Mouse (Mus musculus): ENCODE data around the gene Drc3. TPM values are rescaled to one million over a fixed set of nuclear protein-coding genes. Genes with fewer than 3 reads are reported as not detected.

Drc3 gene
- polyA plus RNA-seq, 1 experiment, result 5.2 TPM

GRCm38 (mm10) chr11:60360631-60361201 is 7.6 kb downstream of the Drc3 start:
- Histone ChIP-seq H3K27ac (ENCODE audit: control insufficient read depth, insufficient read depth, low read length) (no peak overlapping the region), H3K36me3 (ENCODE audit: control insufficient read depth, insufficient read depth, low read length) (no peaks in the 10 kb centered on the region), H3K27me3 (ENCODE audit: control insufficient read depth, insufficient read depth, low read length) (no peaks in the 10 kb centered on the region), H3K4me1 (replicated peaks; ENCODE audit: control insufficient read depth, insufficient read depth, low read length) (no peaks in the 10 kb centered on the region), H3K4me3 (ENCODE audit: control insufficient read depth, insufficient read depth, low read length) (no peak overlapping the region)
- no peak for DNase-seq
- 79% methylated on average over 5 of the region's 5 CpGs for WGBS
- TF ChIP-seq CTCF (IDR thresholded peaks at IDR 0.05; ENCODE audit: borderline replicate concordance, control insufficient read depth, extremely low read depth, insufficient read depth, low read length, poor library complexity) (no peak), POLR2A (IDR thresholded peaks at IDR 0.05; ENCODE audit: control insufficient read depth, extremely low read depth, insufficient read depth, low read length, poor library complexity) (no peak)

GRCm38 (mm10) chr11:60366239-60367019 is 13.3 kb downstream of the Drc3 start:
- H3K27me3 ChIP-seq (ENCODE audit: control insufficient read depth, insufficient read depth, low read length), result no peaks in the 10 kb centered on the region
- H3K4me1 ChIP-seq (replicated peaks; ENCODE audit: control insufficient read depth, insufficient read depth, low read length), result no peaks in the 10 kb centered on the region
- no peak overlapping the region for H3K4me3 ChIP-seq (ENCODE audit: control insufficient read depth, insufficient read depth, low read length)
- no peak for TF ChIP-seq POLR2A (IDR thresholded peaks at IDR 0.05; ENCODE audit: control insufficient read depth, extremely low read depth, insufficient read depth, low read length, poor library complexity)
- no peak for TF ChIP-seq CTCF (IDR thresholded peaks at IDR 0.05; ENCODE audit: borderline replicate concordance, control insufficient read depth, extremely low read depth, insufficient read depth, low read length, poor library complexity)
- 0 out of 2 replicates have a peak overlapping the region, but pooled peaks have one; percentile 40 for H3K27ac ChIP-seq (ENCODE audit: control insufficient read depth, insufficient read depth, low read length)
- WGBS, result 65% methylated on average over 16 of the region's 16 CpGs
- DNase-seq, result no peak
- H3K36me3 ChIP-seq (ENCODE audit: control insufficient read depth, insufficient read depth, low read length), result no peaks in the 10 kb centered on the region

- H3K27ac ChIP-seq (ENCODE audit: control insufficient read depth, insufficient read depth, low read length), result no peak overlapping the region
- no peaks in the 10 kb centered on the region for H3K4me1 ChIP-seq (replicated peaks; ENCODE audit: control insufficient read depth, insufficient read depth, low read length)
- TF ChIP-seq POLR2A (IDR thresholded peaks at IDR 0.05; ENCODE audit: control insufficient read depth, extremely low read depth, insufficient read depth, low read length, poor library complexity) (no peak), CTCF (IDR thresholded peaks at IDR 0.05; ENCODE audit: borderline replicate concordance, control insufficient read depth, extremely low read depth, insufficient read depth, low read length, poor library complexity) (no peak)
- no peak for DNase-seq
- H3K36me3 ChIP-seq (ENCODE audit: control insufficient read depth, insufficient read depth, low read length), result no peaks in the 10 kb centered on the region
- WGBS, result 81% methylated on average over 3 of the region's 3 CpGs
- no peaks in the 10 kb centered on the region for H3K27me3 ChIP-seq (ENCODE audit: control insufficient read depth, insufficient read depth, low read length)
- no peak overlapping the region for H3K4me3 ChIP-seq (ENCODE audit: control insufficient read depth, insufficient read depth, low read length)
These were observed 14.1 kb downstream of the Drc3 start for GRCm38 (mm10) chr11:60367256-60367655.

GRCm38 (mm10) chr11:60368909-60369308 is 15.8 kb downstream of the Drc3 start:
- WGBS, result 54% methylated on average over 4 of the region's 4 CpGs
- Histone ChIP-seq H3K4me1 (replicated peaks; ENCODE audit: control insufficient read depth, insufficient read depth, low read length) (no peaks in the 10 kb centered on the region), H3K4me3 (ENCODE audit: control insufficient read depth, insufficient read depth, low read length) (no peak overlapping the region), H3K27ac (ENCODE audit: control insufficient read depth, insufficient read depth, low read length) (no peak overlapping the region), H3K36me3 (ENCODE audit: control insufficient read depth, insufficient read depth, low read length) (no peaks in the 10 kb centered on the region), H3K27me3 (ENCODE audit: control insufficient read depth, insufficient read depth, low read length) (no peaks in the 10 kb centered on the region)
- no peak for DNase-seq
- TF ChIP-seq POLR2A (IDR thresholded peaks at IDR 0.05; ENCODE audit: control insufficient read depth, extremely low read depth, insufficient read depth, low read length, poor library complexity), result no peak
- no peak for TF ChIP-seq CTCF (IDR thresholded peaks at IDR 0.05; ENCODE audit: borderline replicate concordance, control insufficient read depth, extremely low read depth, insufficient read depth, low read length, poor library complexity)

GRCm38 (mm10) chr11:60369448-60369847 is 16.3 kb downstream of the Drc3 start:
- Histone ChIP-seq H3K4me3 (ENCODE audit: control insufficient read depth, insufficient read depth, low read length) (no peak overlapping the region), H3K27me3 (ENCODE audit: control insufficient read depth, insufficient read depth, low read length) (no peaks in the 10 kb centered on the region), H3K27ac (ENCODE audit: control insufficient read depth, insufficient read depth, low read length) (no peak overlapping the region), H3K4me1 (replicated peaks; ENCODE audit: control insufficient read depth, insufficient read depth, low read length) (no peaks in the 10 kb centered on the region), H3K36me3 (ENCODE audit: control insufficient read depth, insufficient read depth, low read length) (no peaks in the 10 kb centered on the region)
- DNase-seq, result no peak
- TF ChIP-seq POLR2A (IDR thresholded peaks at IDR 0.05; ENCODE audit: control insufficient read depth, extremely low read depth, insufficient read depth, low read length, poor library complexity) (no peak), CTCF (IDR thresholded peaks at IDR 0.05; ENCODE audit: borderline replicate concordance, control insufficient read depth, extremely low read depth, insufficient read depth, low read length, poor library complexity) (no peak)
- 90% methylated on average over 4 of the region's 4 CpGs for WGBS

GRCm38 (mm10) chr11:60370431-60370830 is 17.3 kb downstream of the Drc3 start:
- Histone ChIP-seq H3K27me3 (ENCODE audit: control insufficient read depth, insufficient read depth, low read length) (no peaks in the 10 kb centered on the region), H3K36me3 (ENCODE audit: control insufficient read depth, insufficient read depth, low read length) (no peaks in the 10 kb centered on the region), H3K4me3 (ENCODE audit: control insufficient read depth, insufficient read depth, low read length) (no peak overlapping the region), H3K4me1 (replicated peaks; ENCODE audit: control insufficient read depth, insufficient read depth, low read length) (no peaks in the 10 kb centered on the region), H3K27ac (ENCODE audit: control insufficient read depth, insufficient read depth, low read length) (no peak overlapping the region)
- WGBS, result 95% methylated on average over 13 of the region's 13 CpGs
- no peak for DNase-seq
- TF ChIP-seq CTCF (IDR thresholded peaks at IDR 0.05; ENCODE audit: borderline replicate concordance, control insufficient read depth, extremely low read depth, insufficient read depth, low read length, poor library complexity) (no peak), POLR2A (IDR thresholded peaks at IDR 0.05; ENCODE audit: control insufficient read depth, extremely low read depth, insufficient read depth, low read length, poor library complexity) (no peak)
